Mouse (Mus musculus): ENCODE results near the gene Mrc2.

Mrc2 gene

GRCm38 (mm10) chr11:105310197-105310596, 17.8 kb downstream of the Mrc2 start:
- DNase-seq (ENCODE audit: low spot score in 2 of 2): no peak

- no peak for DNase-seq (ENCODE audit: low spot score in 2 of 2)
These were observed 19.0 kb downstream of the Mrc2 start for GRCm38 (mm10) chr11:105311291-105311975.

GRCm38 (mm10) chr11:105312311-105312942, 20.0 kb downstream of the Mrc2 start:
- no peak for DNase-seq (ENCODE audit: low spot score in 2 of 2)

GRCm38 (mm10) chr11:105312972-105313632, 20.7 kb downstream of the Mrc2 start:
- no peak for DNase-seq (ENCODE audit: low spot score in 2 of 2)

GRCm38 (mm10) chr11:105313633-105314014, 21.2 kb downstream of the Mrc2 start:
- DNase-seq (ENCODE audit: low spot score in 2 of 2): no peak

- no peak for DNase-seq (ENCODE audit: low spot score in 2 of 2)
These were observed 22.9 kb downstream of the Mrc2 start for GRCm38 (mm10) chr11:105315296-105315695.

GRCm38 (mm10) chr11:105316121-105316520, 23.7 kb downstream of the Mrc2 start:
- DNase-seq (ENCODE audit: low spot score in 2 of 2): no peak

GRCm38 (mm10) chr11:105317769-105318168, 25.3 kb downstream of the Mrc2 start:
- no peak for DNase-seq (ENCODE audit: low spot score in 2 of 2)

- no peak for DNase-seq (ENCODE audit: low spot score in 2 of 2)
These were observed 28.6 kb downstream of the Mrc2 start for GRCm38 (mm10) chr11:105321090-105321489.

GRCm38 (mm10) chr11:105323530-105323929, 31.1 kb downstream of the Mrc2 start:
- DNase-seq (ENCODE audit: low spot score in 2 of 2): no peak

GRCm38 (mm10) chr11:105327101-105327500, 34.7 kb downstream of the Mrc2 start:
- DNase-seq (ENCODE audit: low spot score in 2 of 2): no peak

GRCm38 (mm10) chr11:105329962-105330361, 37.5 kb downstream of the Mrc2 start:
- DNase-seq (ENCODE audit: low spot score in 2 of 2): no peak

GRCm38 (mm10) chr11:105331129-105331528, 38.7 kb downstream of the Mrc2 start:
- DNase-seq (ENCODE audit: low spot score in 2 of 2): no peak

GRCm38 (mm10) chr11:105331732-105332131, 39.3 kb downstream of the Mrc2 start:
- no peak for DNase-seq (ENCODE audit: low spot score in 2 of 2)

GRCm38 (mm10) chr11:105332468-105332867, 40.0 kb downstream of the Mrc2 start:
- peak in 1 of 2 experiments; percentile 33 for DNase-seq (ENCODE audit: low spot score in 2 of 2)

- DNase-seq (ENCODE audit: low spot score in 2 of 2): no peak
These were observed 41.6 kb downstream of the Mrc2 start for GRCm38 (mm10) chr11:105333867-105334670.

GRCm38 (mm10) chr11:105338596-105339390, 46.4 kb downstream of the Mrc2 start:
- no peak for DNase-seq (ENCODE audit: low spot score in 2 of 2)

- peak in 1 of 2 experiments; percentile 24 for DNase-seq (ENCODE audit: low spot score in 2 of 2)
These were observed 52.8 kb downstream of the Mrc2 start for GRCm38 (mm10) chr11:105345284-105345683.

GRCm38 (mm10) chr11:105347162-105348161, 55.0 kb downstream of the Mrc2 start:
- DNase-seq (ENCODE audit: low spot score in 2 of 2): peak; percentile 42 to 80

GRCm38 (mm10) chr11:105348495-105348982, 56.1 kb downstream of the Mrc2 start:
- no peak for DNase-seq (ENCODE audit: low spot score in 2 of 2)

Measured in thymus, postnatal 10 days (tissue).